Mouse (Mus musculus): ENCODE data around the gene Braf. TPM values are rescaled to one million over a fixed set of nuclear protein-coding genes. Genes with fewer than 3 reads are reported as not detected.

Braf gene
- total and polyA plus RNA-seq, 2 experiments from 2014 or later, result 12.9 to 42.4 TPM

DNA sequence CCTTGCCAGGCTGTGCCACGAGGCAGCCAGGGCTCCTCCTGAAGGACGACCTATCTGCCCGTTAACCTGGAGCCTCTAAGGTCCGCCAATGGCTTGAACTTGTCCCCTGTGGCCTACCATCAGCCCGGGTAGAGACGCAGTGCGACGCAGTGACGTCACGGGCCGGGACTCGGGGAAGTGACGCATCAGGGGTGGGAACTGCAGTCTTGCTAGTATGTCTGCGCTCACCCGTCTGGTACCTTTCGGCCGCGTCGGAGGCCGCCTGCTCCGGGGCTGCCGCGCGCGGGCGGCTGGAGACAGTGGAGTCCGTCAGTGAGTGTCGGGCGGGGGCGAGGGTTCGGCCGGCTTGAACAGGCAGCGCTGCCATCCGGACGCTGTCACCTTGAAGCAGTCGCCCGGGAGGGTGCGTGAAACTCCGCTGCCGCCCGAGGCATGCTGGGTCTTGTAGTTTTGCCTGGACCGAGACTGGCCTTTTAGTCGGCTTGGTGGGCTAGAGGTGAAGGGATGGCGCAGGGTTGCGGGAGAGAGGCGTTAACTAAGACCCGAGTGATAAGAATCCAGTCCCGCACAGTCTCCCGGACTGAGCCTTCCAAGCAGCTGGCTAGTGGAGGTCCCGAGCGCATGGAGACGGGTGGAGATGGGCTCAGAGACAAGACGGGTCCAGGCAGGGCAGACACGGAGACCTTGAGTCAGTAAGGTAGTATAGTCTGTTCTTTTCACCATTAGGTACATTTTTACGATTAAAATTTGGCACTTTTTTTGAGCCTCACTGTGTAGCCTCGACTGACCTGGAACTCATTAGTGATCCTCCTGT lies 132.7 kb downstream of the Braf start, which contains the start of gene Ndufb2:
TSS of gene Ndufb2 (plus strand) at position 174 of the 814 bp plus-strand sequence.
- WGBS, result 2% methylated on average over 49 of the region's 56 CpGs
- peak within 1 kb of the TSS; percentile 92 for H3K27ac ChIP-seq (ENCODE audit: low read depth, low read length)
- ATAC-seq (peak; percentile 99), DNase-seq (peak; percentile 97)
- H3K9ac ChIP-seq, result peak within 1 kb of the TSS; percentile 90
- H3K4me1 ChIP-seq (ENCODE audit: insufficient read depth), result peaks cover 9% of the 10 kb centered on the region; the same call in 1 of the 2 replicates
- H3K27me3 ChIP-seq (ENCODE audit: insufficient read depth, low read length), result no peaks in the 10 kb centered on the region
- no peaks in the 10 kb centered on the region for H3K9me3 ChIP-seq (ENCODE audit: low read length)
- peaks cover 32% of the 10 kb centered on the region for H3K36me3 ChIP-seq (ENCODE audit: insufficient read depth)
- TF ChIP-seq CTCF (IDR thresholded peaks at IDR 0.05; ENCODE audit: low read depth), result no peak
- H3K4me3 ChIP-seq (ENCODE audit: low read depth, low read length), result peak within 1 kb of the TSS; percentile 90
- H3K4me2 ChIP-seq (ENCODE audit: low read depth), result peak within 1 kb of the TSS; percentile 66

DNA sequence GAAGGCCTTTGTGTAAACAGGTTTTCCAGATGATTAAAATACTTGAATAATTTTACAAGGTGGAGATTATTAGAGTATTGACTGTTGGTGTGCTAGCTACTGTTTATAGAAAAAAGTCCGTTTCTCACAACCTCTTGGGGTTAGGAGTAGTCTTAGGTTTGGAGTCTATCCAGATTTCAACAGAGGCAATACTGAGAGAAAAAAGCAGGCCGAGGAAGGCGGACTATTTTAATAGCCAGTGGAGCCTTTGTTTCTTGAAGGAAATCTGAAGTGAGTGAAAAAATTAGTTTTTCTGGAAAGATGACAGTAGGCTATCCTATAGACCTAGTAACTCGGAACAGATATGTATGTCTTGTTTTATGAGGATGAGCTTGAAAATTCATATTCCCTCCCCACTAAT lies 133.8 kb downstream of the Braf start:
- Histone ChIP-seq H3K36me3 (ENCODE audit: insufficient read depth) (peaks cover 37% of the 10 kb centered on the region), H3K4me2 (ENCODE audit: low read depth) (no peak overlapping the region), H3K4me1 (ENCODE audit: insufficient read depth) (peaks cover 9% of the 10 kb centered on the region; the same call in 1 of the 2 replicates), H3K9ac (no peak overlapping the region), H3K4me3 (ENCODE audit: low read depth, low read length) (no peak overlapping the region), H3K27ac (ENCODE audit: low read depth, low read length) (no peak overlapping the region), H3K9me3 (ENCODE audit: low read length) (no peaks in the 10 kb centered on the region), H3K27me3 (ENCODE audit: insufficient read depth, low read length) (no peaks in the 10 kb centered on the region)
- ATAC-seq (no peak), DNase-seq (no peak)
- WGBS, result 91% methylated on average over 4 of the region's 4 CpGs
- TF ChIP-seq CTCF (IDR thresholded peaks at IDR 0.05; ENCODE audit: low read depth), result no peak

DNA sequence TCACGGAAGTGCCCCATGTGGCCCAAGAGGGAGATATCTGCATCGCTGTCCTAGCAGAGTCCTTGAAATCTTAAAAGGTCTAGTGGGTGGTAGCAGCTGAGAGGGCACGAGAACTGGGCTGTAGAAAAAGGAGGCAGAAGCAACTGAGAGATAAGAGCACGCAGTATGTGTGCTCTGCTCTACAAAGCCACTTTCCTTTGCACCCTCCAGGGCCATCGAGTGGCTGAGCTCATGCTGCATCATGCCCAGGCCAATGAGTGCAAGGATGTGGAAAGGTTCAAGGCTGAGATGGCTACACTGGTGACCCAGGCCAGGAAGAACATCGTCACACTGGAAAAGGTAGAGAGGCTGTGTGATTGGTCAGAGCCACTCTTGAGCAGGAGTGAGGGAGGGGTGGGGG lies 139.7 kb downstream of the Braf start, which contains the start of gene Gm42420:
TSS of gene Gm42420 (plus strand) at position 237 of the 400 bp plus-strand sequence.
- Histone ChIP-seq H3K9ac (no peak within 1 kb of the TSS), H3K4me2 (ENCODE audit: low read depth) (no peak within 1 kb of the TSS), H3K9me3 (ENCODE audit: low read length) (no peaks in the 10 kb centered on the region), H3K27ac (ENCODE audit: low read depth, low read length) (no peak within 1 kb of the TSS), H3K36me3 (ENCODE audit: insufficient read depth) (peaks cover 77% of the 10 kb centered on the region), H3K27me3 (ENCODE audit: insufficient read depth, low read length) (no peaks in the 10 kb centered on the region), H3K4me3 (ENCODE audit: low read depth, low read length) (no peak within 1 kb of the TSS), H3K4me1 (ENCODE audit: insufficient read depth) (no peaks in the 10 kb centered on the region)
- 97% methylated on average over 6 of the region's 6 CpGs for WGBS
- DNase-seq, result no peak
- ATAC-seq, result no peak
- TF ChIP-seq CTCF (IDR thresholded peaks at IDR 0.05; ENCODE audit: low read depth), result no peak

DNA sequence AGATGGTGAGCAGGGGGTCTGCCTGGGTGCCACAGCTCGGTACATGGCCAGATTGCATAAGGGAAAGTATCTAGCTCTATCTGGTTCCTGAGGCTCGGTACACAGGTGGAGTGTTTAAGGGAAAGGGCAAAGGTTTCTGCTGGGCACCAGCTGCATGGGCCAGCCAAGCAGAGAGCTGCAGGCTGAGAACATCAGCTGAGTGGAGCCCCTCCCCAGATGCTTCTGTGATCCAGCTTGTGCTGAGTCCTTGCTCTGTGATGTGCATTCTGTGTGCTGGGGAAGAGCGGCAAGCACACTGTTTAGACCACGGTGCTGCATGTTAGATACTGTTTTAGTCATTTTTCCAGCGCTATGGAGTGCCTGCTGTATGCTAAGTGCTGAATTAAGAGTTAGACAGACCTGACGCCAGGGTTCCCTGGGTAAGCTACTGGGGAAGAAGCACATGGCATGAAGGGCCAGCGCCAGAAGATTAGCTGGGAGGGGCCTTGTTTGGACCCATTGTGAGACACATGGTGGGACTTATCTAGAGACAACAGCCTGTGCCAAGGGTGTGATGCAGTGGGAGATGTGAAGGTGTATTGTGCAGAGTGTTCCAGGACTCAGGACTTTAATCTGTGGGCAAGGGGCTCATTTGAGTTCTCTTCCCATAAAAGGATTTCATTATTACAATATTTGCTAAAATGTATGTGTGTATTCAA lies 144.0 kb downstream of the Braf start:
- Histone ChIP-seq H3K4me3 (ENCODE audit: low read depth, low read length) (no peak overlapping the region), H3K9ac (no peak overlapping the region), H3K4me1 (ENCODE audit: insufficient read depth) (no peaks in the 10 kb centered on the region), H3K4me2 (ENCODE audit: low read depth) (no peak overlapping the region), H3K36me3 (ENCODE audit: insufficient read depth) (peaks cover 75% of the 10 kb centered on the region), H3K27me3 (ENCODE audit: insufficient read depth, low read length) (no peaks in the 10 kb centered on the region), H3K9me3 (ENCODE audit: low read length) (no peaks in the 10 kb centered on the region), H3K27ac (ENCODE audit: low read depth, low read length) (no peak overlapping the region)
- TF ChIP-seq CTCF (IDR thresholded peaks at IDR 0.05; ENCODE audit: low read depth), result no peak
- 84% methylated on average over 7 of the region's 7 CpGs for WGBS
- ATAC-seq (no peak), DNase-seq (no peak)

- Histone ChIP-seq H3K36me3 (ENCODE audit: insufficient read depth) (peaks cover 72% of the 10 kb centered on the region), H3K27me3 (ENCODE audit: insufficient read depth, low read length) (no peaks in the 10 kb centered on the region), H3K4me3 (ENCODE audit: low read depth, low read length) (no peak overlapping the region), H3K9ac (no peak overlapping the region), H3K27ac (ENCODE audit: low read depth, low read length) (no peak overlapping the region), H3K4me1 (ENCODE audit: insufficient read depth) (no peaks in the 10 kb centered on the region), H3K4me2 (ENCODE audit: low read depth) (no peak overlapping the region), H3K9me3 (ENCODE audit: low read length) (no peaks in the 10 kb centered on the region)
- ATAC-seq (no peak), DNase-seq (no peak)
- no peak for TF ChIP-seq CTCF (IDR thresholded peaks at IDR 0.05; ENCODE audit: low read depth)
- 85% methylated on average over 2 of the region's 2 CpGs for WGBS
These were observed 144.7 kb downstream of the Braf start for GRCm38 (mm10) chr6:39580558-39580957.

GRCm38 (mm10) chr6:39579552-39579951 lies 145.7 kb downstream of the Braf start:
- peaks cover 69% of the 10 kb centered on the region for H3K36me3 ChIP-seq (ENCODE audit: insufficient read depth)
- WGBS, result 93% methylated on average over 7 of the region's 7 CpGs
- H3K9ac ChIP-seq, result no peak overlapping the region
- no peak overlapping the region for H3K4me3 ChIP-seq (ENCODE audit: low read depth, low read length)
- H3K27ac ChIP-seq (ENCODE audit: low read depth, low read length), result no peak overlapping the region
- no peaks in the 10 kb centered on the region for H3K9me3 ChIP-seq (ENCODE audit: low read length)
- H3K4me2 ChIP-seq (ENCODE audit: low read depth), result no peak overlapping the region
- peaks cover 7% of the 10 kb centered on the region; the same call in 1 of the 2 replicates for H3K4me1 ChIP-seq (ENCODE audit: insufficient read depth)
- ATAC-seq (no peak), DNase-seq (no peak)
- TF ChIP-seq CTCF (IDR thresholded peaks at IDR 0.05; ENCODE audit: low read depth), result no peak
- H3K27me3 ChIP-seq (ENCODE audit: insufficient read depth, low read length), result no peaks in the 10 kb centered on the region

DNA sequence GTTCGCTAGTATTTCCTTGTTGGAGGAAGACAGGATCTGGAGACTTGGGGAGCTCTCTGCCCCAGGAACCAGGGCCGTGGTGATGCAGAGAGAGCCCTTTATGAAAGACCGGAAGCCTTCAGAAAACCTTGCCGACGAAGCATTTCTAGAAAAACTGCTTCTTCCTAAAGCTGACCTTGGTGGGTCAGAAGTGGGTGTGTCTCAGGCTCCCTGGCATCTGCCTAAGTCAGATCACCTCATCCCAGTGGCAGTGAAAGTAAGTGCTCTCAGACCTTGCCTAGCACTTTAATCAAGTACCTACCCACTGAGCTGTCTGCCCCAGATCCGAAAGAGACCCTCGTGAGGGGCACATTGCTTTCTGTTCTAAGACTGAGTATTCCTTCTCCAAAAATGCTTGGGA lies 150.3 kb downstream of the Braf start:
- Histone ChIP-seq H3K9me3 (ENCODE audit: low read length) (no peaks in the 10 kb centered on the region), H3K27me3 (ENCODE audit: insufficient read depth, low read length) (no peaks in the 10 kb centered on the region), H3K4me2 (ENCODE audit: low read depth) (peak overlapping the region; percentile 89), H3K36me3 (ENCODE audit: insufficient read depth) (peaks cover 30% of the 10 kb centered on the region), H3K4me1 (ENCODE audit: insufficient read depth) (peaks cover 11% of the 10 kb centered on the region; the same call in 1 of the 2 replicates), H3K27ac (ENCODE audit: low read depth, low read length) (no peak overlapping the region; the same call in 1 of the 2 replicates), H3K9ac (peak overlapping the region; percentile 88; the same call in 1 of the 2 replicates), H3K4me3 (ENCODE audit: low read depth, low read length) (no peak overlapping the region)
- no peak for DNase-seq
- TF ChIP-seq CTCF (IDR thresholded peaks at IDR 0.05; ENCODE audit: low read depth), result no peak
- ATAC-seq, result no peak
- WGBS, result 76% methylated on average over 7 of the region's 7 CpGs

Data from forebrain, postnatal 0 days (tissue).